Mouse (Mus musculus): ENCODE results near the gene Ccnd3.
"Not testable (repeated sequence)": the region's sequence is repeated elsewhere in the genome, so short reads cannot be mapped to it uniquely, and the experiment has no call there.

Ccnd3 gene

GRCm38 (mm10) chr17:47484241-47484921, 20.5 kb upstream of the Ccnd3 start:
- no peak for DNase-seq

- no peak for DNase-seq
Observed at GRCm38 (mm10) chr17:47484993-47485392, 19.9 kb upstream of the Ccnd3 start.

GRCm38 (mm10) chr17:47485791-47486190, 19.1 kb upstream of the Ccnd3 start:
- DNase-seq: no peak

- no peak for DNase-seq
Observed at GRCm38 (mm10) chr17:47490791-47491190, 14.1 kb upstream of the Ccnd3 start.

GRCm38 (mm10) chr17:47492731-47493130, 12.1 kb upstream of the Ccnd3 start:
- no peak for DNase-seq

GRCm38 (mm10) chr17:47493653-47494052, 11.2 kb upstream of the Ccnd3 start:
- no peak for DNase-seq

GRCm38 (mm10) chr17:47494132-47494531, 10.7 kb upstream of the Ccnd3 start:
- no peak for DNase-seq

- no peak for DNase-seq
Observed at GRCm38 (mm10) chr17:47501531-47501930, 3.3 kb upstream of the Ccnd3 start.

- DNase-seq: peak; percentile 95
Observed at GRCm38 (mm10) chr17:47501946-47502706, 2.7 kb upstream of the Ccnd3 start, which contains the start of gene Taf8. TSS of gene Taf8 (minus strand) at chr17:47502292.

GRCm38 (mm10) chr17:47502707-47503045, 2.2 kb upstream of the Ccnd3 start:
- DNase-seq: not testable (repeated sequence)

GRCm38 (mm10) chr17:47503689-47504088, 1.2 kb upstream of the Ccnd3 start:
- no peak for DNase-seq

- DNase-seq: peak; percentile 56
Observed at GRCm38 (mm10) chr17:47504228-47504627, 623 bp upstream of the Ccnd3 start.

- DNase-seq: no peak
Observed at GRCm38 (mm10) chr17:47505566-47505965, 715 bp downstream of the Ccnd3 start.

- DNase-seq: peak; percentile 51
Observed at GRCm38 (mm10) chr17:47506042-47506441, 1.2 kb downstream of the Ccnd3 start.

GRCm38 (mm10) chr17:47506697-47507096, 1.8 kb downstream of the Ccnd3 start:
- DNase-seq: peak; percentile 45

GRCm38 (mm10) chr17:47507523-47507922, 2.7 kb downstream of the Ccnd3 start:
- DNase-seq: no peak

GRCm38 (mm10) chr17:47508012-47508608, 3.3 kb downstream of the Ccnd3 start:
- peak; percentile 96 for DNase-seq

- DNase-seq: peak; percentile 36
Observed at GRCm38 (mm10) chr17:47509031-47509705, 4.3 kb downstream of the Ccnd3 start.

GRCm38 (mm10) chr17:47511111-47512020, 6.5 kb downstream of the Ccnd3 start:
- DNase-seq: peak; percentile 98

GRCm38 (mm10) chr17:47512956-47513775, 8.3 kb downstream of the Ccnd3 start:
- DNase-seq: peak; percentile 79

- peak; percentile 25 for DNase-seq
Observed at GRCm38 (mm10) chr17:47515180-47515844, 10.5 kb downstream of the Ccnd3 start.

Data from thymus, postnatal 4 days (tissue).